Mouse (Mus musculus) liver, embryonic 14.5 days (tissue): Measurements from ENCODE around the gene Tfec.

Experiments
- CTCF ChIP-seq: IDR thresholded peaks from 2 replicates; pipeline ENCODE4 v1.5.1; 2016; ENCODE audit warnings: antibody characterized with exemption, low read depth, control low read depth
- EP300 ChIP-seq: IDR thresholded peaks from 2 replicates; pipeline ENCODE4 v1.6.1; 2016; ENCODE audit warnings: antibody characterized with exemption, low read depth

GRCm38 (mm10) chr6:16883537-16884307 is 14.5 kb downstream of the Tfec start:
- TF ChIP-seq CTCF (no peak), EP300 (no peak)
